Mouse (Mus musculus): ENCODE data around the gene Kcnn3. TPM values are rescaled to one million over a fixed set of nuclear protein-coding genes. Genes with fewer than 3 reads are reported as not detected.

The Kcnn3 gene
- polyA plus RNA-seq, 1 experiment from 2014 or later, result 1.1 TPM

DNA sequence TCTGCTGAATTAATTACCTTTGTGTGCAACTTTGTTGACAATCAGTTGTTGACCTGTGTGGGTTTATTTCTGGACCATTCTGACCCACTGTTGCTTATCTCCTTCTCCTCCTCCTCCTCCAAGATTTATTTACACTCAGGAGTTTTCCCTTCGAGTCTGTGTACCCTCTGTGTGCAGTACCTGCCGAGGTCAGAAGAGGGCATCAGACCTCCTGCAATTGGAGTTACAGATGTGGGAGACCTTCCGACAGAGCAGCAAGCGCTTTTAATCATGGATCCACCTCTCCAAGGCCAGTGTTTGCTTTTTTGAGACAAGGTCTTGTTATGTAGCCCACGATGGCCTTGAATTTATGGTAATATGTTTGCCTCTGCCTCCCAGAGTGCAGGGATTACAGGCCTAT, 25.3 kb upstream of the Kcnn3 start:
- no peaks in the 10 kb centered on the region for H3K36me3 ChIP-seq
- DNase-seq (ENCODE audit: low spot score), result no peak
- H3K27me3 ChIP-seq (ENCODE audit: insufficient read depth, poor library complexity, severe bottlenecking), result no peaks in the 10 kb centered on the region
- no peaks in the 10 kb centered on the region for H3K9me3 ChIP-seq
- peaks cover 24% of the 10 kb centered on the region for H3K4me1 ChIP-seq
- WGBS, result 87% methylated on average over 5 of the region's 5 CpGs
- H3K4me3 ChIP-seq, result no peak overlapping the region
- no peak overlapping the region for H3K27ac ChIP-seq

GRCm38 (mm10) chr3:89496366-89496765, 23.6 kb upstream of the Kcnn3 start:
- peaks cover 15% of the 10 kb centered on the region for H3K4me1 ChIP-seq
- WGBS, result 65% methylated on average over 3 of the region's 3 CpGs
- no peaks in the 10 kb centered on the region for H3K27me3 ChIP-seq (ENCODE audit: insufficient read depth, poor library complexity, severe bottlenecking)
- no peaks in the 10 kb centered on the region for H3K9me3 ChIP-seq
- H3K36me3 ChIP-seq, result no peaks in the 10 kb centered on the region
- DNase-seq (ENCODE audit: low spot score), result no peak
- no peak overlapping the region for H3K4me3 ChIP-seq
- no peak overlapping the region for H3K27ac ChIP-seq

GRCm38 (mm10) chr3:89499696-89500095, 20.3 kb upstream of the Kcnn3 start:
- Histone ChIP-seq H3K9me3 (no peaks in the 10 kb centered on the region), H3K4me3 (no peak overlapping the region), H3K36me3 (no peaks in the 10 kb centered on the region), H3K27me3 (ENCODE audit: insufficient read depth, poor library complexity, severe bottlenecking) (no peaks in the 10 kb centered on the region), H3K4me1 (no peaks in the 10 kb centered on the region), H3K27ac (no peak overlapping the region)
- WGBS, result 46% methylated on average over 7 of the region's 7 CpGs
- no peak for DNase-seq (ENCODE audit: low spot score)

DNA sequence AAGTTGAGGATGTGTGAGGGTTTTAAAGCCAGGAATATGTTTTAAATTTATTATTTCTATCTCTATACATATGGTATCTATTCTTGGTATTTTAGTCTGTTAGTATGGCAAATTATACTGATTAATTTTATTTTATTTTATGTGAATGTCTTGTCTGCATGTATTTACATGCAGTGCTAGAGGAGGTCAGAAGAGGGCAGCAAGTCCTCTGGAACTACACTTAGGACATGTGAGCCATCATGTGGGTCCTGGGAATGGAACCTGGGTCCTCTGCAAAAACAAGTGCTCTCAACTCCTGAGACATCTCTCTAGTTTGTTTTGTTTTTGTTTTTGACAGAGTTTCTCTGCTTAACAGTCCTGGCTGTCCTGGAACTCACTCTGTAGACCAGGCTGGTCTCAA, 18.5 kb upstream of the Kcnn3 start:
- no peak overlapping the region for H3K4me3 ChIP-seq
- H3K27ac ChIP-seq, result no peak overlapping the region
- peaks cover 3% of the 10 kb centered on the region for H3K27me3 ChIP-seq (ENCODE audit: insufficient read depth, poor library complexity, severe bottlenecking)
- no peaks in the 10 kb centered on the region for H3K36me3 ChIP-seq
- no peak for DNase-seq (ENCODE audit: low spot score)
- H3K4me1 ChIP-seq, result no peaks in the 10 kb centered on the region
- H3K9me3 ChIP-seq, result no peaks in the 10 kb centered on the region

GRCm38 (mm10) chr3:89502551-89502950, 17.4 kb upstream of the Kcnn3 start:
- no peaks in the 10 kb centered on the region for H3K4me1 ChIP-seq
- no peak overlapping the region for H3K4me3 ChIP-seq
- WGBS, result 66% methylated on average over 7 of the region's 7 CpGs
- no peaks in the 10 kb centered on the region for H3K36me3 ChIP-seq
- no peak overlapping the region for H3K27ac ChIP-seq
- H3K9me3 ChIP-seq, result no peaks in the 10 kb centered on the region
- no peak for DNase-seq (ENCODE audit: low spot score)
- H3K27me3 ChIP-seq (ENCODE audit: insufficient read depth, poor library complexity, severe bottlenecking), result peaks cover 14% of the 10 kb centered on the region

DNA sequence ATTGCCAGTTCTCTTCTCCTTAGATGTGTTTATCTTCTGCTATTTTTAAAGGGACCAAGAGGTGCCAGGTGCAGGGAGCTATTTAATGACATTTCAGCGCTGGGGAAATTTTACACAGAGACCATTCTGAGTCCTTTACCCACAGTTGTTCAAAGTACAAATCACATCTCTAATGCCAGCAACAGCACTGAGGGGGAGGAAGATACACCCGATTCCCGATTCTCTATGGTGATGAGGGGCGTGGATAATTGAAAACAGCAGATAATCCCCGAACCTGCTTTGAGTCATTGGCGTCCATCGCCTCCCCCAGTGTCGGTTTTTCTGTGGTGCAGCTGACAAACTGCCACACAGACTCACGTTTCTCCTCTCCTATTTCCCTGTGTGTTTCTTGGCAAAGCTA, 11.9 kb upstream of the Kcnn3 start:
- 40% methylated on average over 9 of the region's 9 CpGs for WGBS
- H3K27ac ChIP-seq, result no peak overlapping the region
- peaks cover 14% of the 10 kb centered on the region for H3K4me1 ChIP-seq
- no peak overlapping the region for H3K4me3 ChIP-seq
- DNase-seq (ENCODE audit: low spot score), result no peak
- H3K9me3 ChIP-seq, result no peaks in the 10 kb centered on the region
- peaks cover 59% of the 10 kb centered on the region for H3K27me3 ChIP-seq (ENCODE audit: insufficient read depth, poor library complexity, severe bottlenecking)
- H3K36me3 ChIP-seq, result no peaks in the 10 kb centered on the region

GRCm38 (mm10) chr3:89510979-89511378, 9.0 kb upstream of the Kcnn3 start:
- Histone ChIP-seq H3K27ac (no peak overlapping the region), H3K9me3 (no peaks in the 10 kb centered on the region), H3K4me3 (peak overlapping the region; percentile 33; the same call in 1 of the 2 replicates), H3K27me3 (ENCODE audit: insufficient read depth, poor library complexity, severe bottlenecking) (peaks cover 59% of the 10 kb centered on the region), H3K36me3 (no peaks in the 10 kb centered on the region), H3K4me1 (peaks cover 18% of the 10 kb centered on the region)
- 15% methylated on average over 4 of the region's 4 CpGs for WGBS
- no peak for DNase-seq (ENCODE audit: low spot score)

DNA sequence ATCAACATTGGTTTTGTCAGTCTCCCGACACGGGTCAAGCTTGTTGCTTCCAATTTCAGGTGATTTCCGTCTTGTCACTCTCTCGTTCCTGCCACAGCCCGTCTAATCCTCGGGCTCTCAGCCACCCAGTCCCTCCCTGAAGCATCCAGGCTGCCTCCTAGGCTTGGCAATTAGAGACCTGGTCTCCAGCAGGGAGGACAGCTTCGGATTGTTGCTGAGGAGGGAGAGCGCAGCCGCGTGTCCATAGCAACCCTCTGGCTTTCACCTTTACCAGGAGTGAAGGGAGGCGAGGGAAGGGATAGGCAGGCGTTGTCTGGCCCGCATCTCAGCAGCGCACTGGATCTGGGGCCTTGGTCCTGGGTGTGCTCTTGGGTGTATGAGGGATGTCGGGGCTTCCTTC, 8.6 kb upstream of the Kcnn3 start:
- Histone ChIP-seq H3K4me3 (peak overlapping the region; percentile 33), H3K27ac (no peak overlapping the region), H3K27me3 (ENCODE audit: insufficient read depth, poor library complexity, severe bottlenecking) (peaks cover 57% of the 10 kb centered on the region), H3K36me3 (no peaks in the 10 kb centered on the region), H3K9me3 (peaks cover 2% of the 10 kb centered on the region; the same call in 1 of the 2 replicates), H3K4me1 (peaks cover 18% of the 10 kb centered on the region)
- no peak for DNase-seq (ENCODE audit: low spot score)
- 27% methylated on average over 15 of the region's 15 CpGs for WGBS

- Histone ChIP-seq H3K27me3 (ENCODE audit: insufficient read depth, poor library complexity, severe bottlenecking) (peaks cover 49% of the 10 kb centered on the region), H3K4me1 (peaks cover 18% of the 10 kb centered on the region), H3K4me3 (no peak overlapping the region), H3K27ac (no peak overlapping the region), H3K9me3 (peaks cover 9% of the 10 kb centered on the region; the same call in 1 of the 2 replicates), H3K36me3 (no peaks in the 10 kb centered on the region)
- no peak for DNase-seq (ENCODE audit: low spot score)
- 71% methylated on average over 2 of the region's 2 CpGs for WGBS
Observed at GRCm38 (mm10) chr3:89512225-89512624, 7.7 kb upstream of the Kcnn3 start.

- Histone ChIP-seq H3K4me3 (no peak overlapping the region), H3K27ac (no peak overlapping the region), H3K36me3 (no peaks in the 10 kb centered on the region), H3K27me3 (ENCODE audit: insufficient read depth, poor library complexity, severe bottlenecking) (peaks cover 23% of the 10 kb centered on the region), H3K4me1 (peaks cover 26% of the 10 kb centered on the region), H3K9me3 (peaks cover 9% of the 10 kb centered on the region; the same call in 1 of the 2 replicates)
- 51% methylated on average over 11 of the region's 11 CpGs for WGBS
- DNase-seq (ENCODE audit: low spot score), result no peak
Observed at GRCm38 (mm10) chr3:89515444-89515843, 4.5 kb upstream of the Kcnn3 start.

DNA sequence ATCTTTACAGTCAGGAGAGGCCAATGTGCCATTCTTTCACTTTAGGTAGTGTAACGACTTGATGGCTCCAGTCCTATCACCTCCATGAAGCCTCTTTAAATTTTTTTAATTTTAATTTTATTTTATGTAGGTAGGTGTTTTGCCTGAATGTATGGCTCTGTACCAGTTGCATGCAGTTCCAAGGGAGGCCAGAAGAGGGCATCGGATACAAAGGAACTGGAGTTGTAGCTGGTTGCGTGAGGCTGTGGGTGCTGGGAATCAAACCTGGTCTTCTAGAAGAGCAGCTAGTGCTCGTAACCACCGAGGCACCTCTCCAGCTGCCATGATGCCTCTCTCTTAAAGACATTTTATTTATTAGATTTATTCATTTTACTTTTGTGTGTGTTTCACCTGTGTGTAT, 3.6 kb upstream of the Kcnn3 start:
- peaks cover 9% of the 10 kb centered on the region; the same call in 1 of the 2 replicates for H3K9me3 ChIP-seq
- H3K4me1 ChIP-seq, result peaks cover 28% of the 10 kb centered on the region
- no peaks in the 10 kb centered on the region for H3K36me3 ChIP-seq
- no peak for DNase-seq (ENCODE audit: low spot score)
- no peak overlapping the region for H3K4me3 ChIP-seq
- H3K27ac ChIP-seq, result no peak overlapping the region
- 91% methylated on average over 5 of the region's 5 CpGs for WGBS
- peaks cover 25% of the 10 kb centered on the region for H3K27me3 ChIP-seq (ENCODE audit: insufficient read depth, poor library complexity, severe bottlenecking)

DNA sequence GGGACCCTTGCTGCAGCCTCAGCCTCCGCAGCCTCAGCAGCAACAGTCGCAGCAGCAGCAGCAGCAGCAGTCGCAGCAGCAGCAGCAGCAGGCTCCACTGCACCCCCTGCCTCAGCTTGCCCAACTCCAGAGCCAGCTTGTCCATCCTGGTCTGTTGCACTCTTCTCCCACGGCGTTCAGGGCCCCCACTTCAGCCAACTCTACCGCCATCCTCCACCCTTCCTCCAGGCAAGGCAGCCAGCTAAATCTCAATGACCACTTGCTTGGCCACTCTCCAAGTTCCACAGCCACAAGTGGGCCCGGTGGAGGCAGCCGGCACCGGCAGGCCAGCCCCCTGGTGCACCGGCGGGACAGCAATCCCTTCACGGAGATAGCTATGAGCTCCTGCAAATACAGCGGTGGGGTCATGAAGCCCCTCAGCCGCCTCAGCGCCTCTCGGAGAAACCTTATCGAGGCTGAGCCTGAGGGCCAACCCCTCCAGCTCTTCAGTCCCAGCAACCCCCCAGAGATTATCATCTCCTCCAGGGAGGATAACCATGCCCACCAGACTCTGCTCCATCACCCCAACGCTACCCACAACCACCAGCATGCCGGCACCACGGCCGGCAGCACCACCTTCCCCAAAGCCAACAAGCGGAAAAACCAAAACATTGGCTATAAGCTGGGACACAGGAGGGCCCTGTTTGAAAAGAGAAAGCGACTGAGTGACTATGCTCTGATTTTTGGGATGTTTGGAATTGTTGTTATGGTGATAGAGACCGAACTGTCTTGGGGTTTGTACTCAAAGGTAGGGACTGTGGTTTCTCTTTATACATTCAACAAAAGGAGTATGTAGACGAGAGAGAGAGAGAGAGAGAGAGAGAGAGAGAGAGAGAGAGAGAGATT, 896 bp downstream of the Kcnn3 start:
- peak; percentile 81 for DNase-seq (ENCODE audit: low spot score)
- H3K36me3 ChIP-seq, result no peaks in the 10 kb centered on the region

DNA sequence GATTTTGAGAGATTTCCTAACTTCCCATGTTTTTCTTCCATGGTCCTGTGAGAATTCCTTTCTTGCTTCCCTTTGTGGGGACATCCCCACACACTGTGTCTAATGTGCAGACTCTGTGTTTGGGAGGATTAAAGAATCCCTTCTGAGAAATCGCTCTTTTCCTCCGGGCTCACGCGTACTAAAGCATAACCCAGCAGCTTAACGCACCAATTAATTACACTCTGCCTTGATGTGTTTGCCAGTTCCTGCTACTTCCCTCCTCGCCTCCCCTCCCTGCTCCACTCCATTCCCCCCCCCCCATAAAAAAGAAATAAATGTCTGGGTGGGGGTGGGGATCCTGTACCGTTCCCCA, 1.5 kb downstream of the Kcnn3 start:
- peaks cover 39% of the 10 kb centered on the region for H3K4me1 ChIP-seq
- DNase-seq (ENCODE audit: low spot score), result no peak
- no peaks in the 10 kb centered on the region for H3K36me3 ChIP-seq
- H3K27me3 ChIP-seq (ENCODE audit: insufficient read depth, poor library complexity, severe bottlenecking), result peaks cover 48% of the 10 kb centered on the region
- H3K4me3 ChIP-seq, result peak overlapping the region; percentile 61
- 20% methylated on average over 7 of the region's 7 CpGs for WGBS
- no peak overlapping the region for H3K27ac ChIP-seq
- peaks cover 7% of the 10 kb centered on the region; the same call in 1 of the 2 replicates for H3K9me3 ChIP-seq

More for the DNA sequence above, 896 bp downstream of the Kcnn3 start:
- H3K4me1 ChIP-seq, result peaks cover 37% of the 10 kb centered on the region
- peak overlapping the region; percentile 61 for H3K4me3 ChIP-seq
- 6% methylated on average over 25 of the region's 25 CpGs for WGBS
- H3K27ac ChIP-seq, result peak overlapping the region; percentile 13
- peaks cover 45% of the 10 kb centered on the region for H3K27me3 ChIP-seq (ENCODE audit: insufficient read depth, poor library complexity, severe bottlenecking)
- peaks cover 9% of the 10 kb centered on the region; the same call in 1 of the 2 replicates for H3K9me3 ChIP-seq
